Mouse (Mus musculus) lung, postnatal 0 days (tissue): ENCODE results near the gene Gm10436.

Source experiments
- CTCF ChIP-seq: IDR thresholded peaks from 2 replicates; pipeline ENCODE4 v1.5.1; 2016; ENCODE audit warnings: antibody characterized with exemption, mild to moderate bottlenecking
- EP300 ChIP-seq: IDR thresholded peaks from 2 replicates; pipeline ENCODE4 v1.6.1; 2016; ENCODE audit warnings: antibody characterized with exemption, mild to moderate bottlenecking, control low read depth

DNA sequence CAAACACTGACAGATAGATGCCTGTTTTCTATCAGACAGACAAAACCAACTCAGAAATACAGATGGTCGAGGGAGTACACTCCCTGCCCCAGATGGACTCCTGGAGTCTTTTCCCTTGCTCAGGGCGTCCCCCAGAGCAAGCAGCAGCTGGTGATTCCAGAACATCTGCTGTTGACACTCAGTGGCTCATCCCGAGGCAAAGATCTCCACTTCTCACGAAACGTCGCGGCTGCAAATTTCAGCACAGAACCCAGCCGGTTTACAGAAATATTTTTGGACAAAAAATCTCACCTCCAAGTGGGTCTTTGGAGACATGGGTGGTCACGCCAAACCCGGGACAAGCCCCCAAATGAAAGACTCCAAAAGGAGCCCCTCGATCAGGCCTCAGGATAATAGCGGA is 32.7 kb upstream of the Gm10436 start:
- no peak for TF ChIP-seq EP300
- TF ChIP-seq CTCF = no peak
